Mouse (Mus musculus): ENCODE results near the gene Slc41a2. TPM values are rescaled to one million over a fixed set of nuclear protein-coding genes. Genes with fewer than 3 reads are reported as not detected.
A peak's percentile ranks its signal among the peaks of the same experiment; 100 is the strongest.

Gene Slc41a2
- total RNA-seq, 2 experiments from 2014 or later = 2.6 to 3.5 TPM

- DNase-seq (ENCODE audit: low spot score in 2 of 2) = no peak
Measured at GRCm38 (mm10) chr10:83186167-83186566, 151.5 kb downstream of the Slc41a2 start.

- no peak for DNase-seq (ENCODE audit: low spot score in 2 of 2)
Measured at GRCm38 (mm10) chr10:83185121-83185520, 152.6 kb downstream of the Slc41a2 start.

- peak in 1 of 2 experiments; percentile 31 for DNase-seq (ENCODE audit: low spot score in 2 of 2)
Measured at GRCm38 (mm10) chr10:83184480-83185069, 153.1 kb downstream of the Slc41a2 start.

DNA sequence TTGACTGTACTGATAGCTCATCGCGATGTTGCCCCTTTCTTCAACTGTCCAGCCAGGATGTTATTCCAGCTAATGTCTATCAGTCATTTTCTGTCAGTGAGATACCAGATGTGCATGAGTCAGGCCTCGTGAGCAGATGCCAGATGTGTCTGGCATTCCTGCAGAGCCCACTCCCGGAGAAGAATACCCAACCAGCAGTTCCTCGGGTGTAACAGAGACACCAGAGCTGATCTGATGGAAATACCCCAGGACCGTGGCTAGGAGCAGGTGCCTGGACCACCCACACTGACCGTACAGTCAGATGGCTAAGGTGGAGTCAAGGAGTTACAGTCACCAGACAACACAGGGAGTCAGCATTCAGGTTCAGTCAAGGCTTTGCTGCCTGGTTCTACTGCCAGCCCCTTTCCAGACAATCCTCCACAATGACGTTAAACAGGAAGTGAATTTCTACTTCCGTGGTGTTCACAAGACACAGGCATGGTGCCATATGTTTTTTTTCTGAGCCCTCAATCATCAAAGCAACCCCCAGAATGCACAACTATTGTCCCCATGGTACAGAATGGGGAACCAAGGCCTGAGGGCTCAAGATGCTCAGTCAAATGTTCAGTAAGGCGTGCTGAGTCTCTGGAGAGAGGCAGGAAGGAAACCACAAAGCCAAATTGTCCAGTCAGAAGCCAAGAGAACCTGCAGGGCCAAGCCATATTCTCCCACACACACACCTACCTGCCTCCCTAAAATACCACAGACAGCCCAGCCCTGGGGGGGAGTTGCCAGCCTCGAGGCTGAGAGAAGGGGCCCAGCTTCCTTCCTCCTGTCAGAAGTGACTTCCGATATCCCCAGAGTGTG, 153.8 kb downstream of the Slc41a2 start:
- DNase-seq (ENCODE audit: low spot score in 2 of 2) = no peak

DNA sequence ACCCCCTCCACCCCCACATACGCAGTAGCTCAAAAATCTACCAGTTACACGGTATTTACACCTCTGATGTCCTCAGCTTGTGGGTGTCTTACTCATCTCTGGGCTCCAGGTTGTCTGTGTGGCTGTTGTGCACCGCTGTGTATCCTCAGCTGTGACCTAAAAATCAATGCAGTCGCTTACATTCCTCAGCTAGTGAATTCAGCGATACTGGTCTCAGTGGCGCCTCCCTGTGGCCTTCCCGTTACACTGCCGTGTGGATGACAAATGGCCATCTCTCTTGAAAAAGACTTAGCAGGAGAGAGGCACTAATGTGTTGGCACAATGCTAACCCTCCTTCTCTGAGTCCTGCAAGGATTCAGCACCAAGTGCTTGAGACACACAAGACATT, 155.1 kb downstream of the Slc41a2 start:
- peak; percentile 57 to 81 for DNase-seq (ENCODE audit: low spot score in 2 of 2)

GRCm38 (mm10) chr10:83181831-83182572, 155.7 kb downstream of the Slc41a2 start:
- DNase-seq (ENCODE audit: low spot score in 2 of 2) = no peak

Other genes starting within 250 kb of the Slc41a2 start
- under 1 TPM; 0.93 to 0.96 TPM for gene D10Wsu102e, start 22.3 kb upstream of the Slc41a2 start, total RNA-seq (2021)
- gene Aldh1l2, start 196.3 kb upstream of the Slc41a2 start, total RNA-seq (2021) = 10 to 100 TPM; 12.4 to 13.8 TPM
- gene Washc4, start 205.9 kb upstream of the Slc41a2 start, total RNA-seq (2021) = 10 to 100 TPM; 22.6 to 24.3 TPM